Mouse (Mus musculus): Measurements from ENCODE around the gene Dhrs7c.

Dhrs7c gene

GRCm38 (mm10) chr11:67797931-67798330 lies at the start of gene Dhrs7c:
Dhrs7c (plus strand) TSS chr11:67798187.
- DNase-seq (ENCODE audit: low read depth, low spot score) = no peak

GRCm38 (mm10) chr11:67756287-67756686 lies 41.7 kb upstream of the Dhrs7c start:
- DNase-seq (ENCODE audit: low read depth, low spot score) = no peak

DNA sequence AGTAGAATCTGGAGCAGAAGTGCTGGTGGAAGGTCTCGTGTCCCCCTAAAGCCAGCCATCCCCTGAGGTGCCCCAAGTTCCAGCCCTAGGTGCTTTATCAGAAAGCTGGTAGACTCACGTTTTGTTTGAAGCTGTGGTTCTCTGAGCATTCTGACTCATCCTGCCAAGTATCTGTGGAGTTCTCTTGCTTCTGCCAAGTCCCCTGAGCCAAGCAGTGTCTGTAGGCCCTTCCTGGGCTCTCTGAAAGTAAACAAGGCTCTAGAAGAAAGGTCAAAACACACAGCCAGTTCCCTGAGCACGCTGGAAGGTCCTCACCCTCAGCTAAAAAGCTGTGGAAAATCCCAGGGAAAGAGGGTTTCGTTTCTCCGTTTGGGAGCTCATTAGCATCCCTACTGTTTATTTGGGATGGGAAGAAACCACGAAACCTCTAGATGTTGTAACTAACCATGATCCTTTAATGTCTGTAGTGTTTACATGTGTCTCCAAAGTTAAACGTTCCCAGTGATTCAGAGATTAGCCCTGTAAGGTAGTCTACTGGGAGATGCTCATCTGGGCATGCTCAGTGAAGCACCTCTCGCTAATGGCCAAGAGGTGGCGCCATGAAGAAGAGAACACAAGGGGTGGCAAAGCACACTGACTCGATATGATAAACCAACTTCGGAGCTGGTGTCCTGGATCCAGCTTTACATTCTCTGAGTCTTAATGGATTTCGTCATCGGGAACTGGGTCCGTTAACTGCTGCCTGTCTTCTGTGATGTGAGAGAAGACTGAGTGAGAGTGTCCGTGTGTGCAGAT lies 40.4 kb upstream of the Dhrs7c start:
- no peak for DNase-seq (ENCODE audit: low read depth, low spot score)

- no peak for DNase-seq (ENCODE audit: low read depth, low spot score)
Observed at GRCm38 (mm10) chr11:67771053-67771452, 26.9 kb upstream of the Dhrs7c start, which contains the start of gene Glp2r. Glp2r (minus strand) TSS chr11:67771153.

DNA sequence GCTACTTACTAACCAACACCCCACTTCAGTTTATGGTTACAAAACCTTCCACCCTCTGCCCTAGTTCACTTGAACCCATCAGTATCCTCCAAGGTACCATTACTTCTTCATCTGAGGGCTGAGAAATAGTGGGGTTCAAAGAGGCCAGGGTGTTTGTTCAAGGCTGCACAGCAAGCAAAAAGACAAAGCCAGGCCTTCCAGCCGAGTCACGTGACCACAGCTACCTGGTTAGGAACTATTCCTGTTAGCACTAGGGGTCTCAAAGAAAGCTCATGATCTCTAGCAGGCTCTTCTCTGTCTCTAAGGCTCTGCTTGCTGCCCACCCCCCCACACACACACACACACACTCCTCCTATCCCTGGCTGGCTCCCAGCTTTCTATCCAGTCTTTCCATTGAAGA lies 26.3 kb upstream of the Dhrs7c start:
- no peak for DNase-seq (ENCODE audit: low read depth, low spot score)

- no peak for DNase-seq (ENCODE audit: low read depth, low spot score)
Observed at GRCm38 (mm10) chr11:67772577-67772976, 25.4 kb upstream of the Dhrs7c start.

- DNase-seq (ENCODE audit: low read depth, low spot score) = no peak
Observed at GRCm38 (mm10) chr11:67774379-67774778, 23.6 kb upstream of the Dhrs7c start, which contains the start of gene Gsg1l2. Gsg1l2 (plus strand) TSS chr11:67774608.

DNA sequence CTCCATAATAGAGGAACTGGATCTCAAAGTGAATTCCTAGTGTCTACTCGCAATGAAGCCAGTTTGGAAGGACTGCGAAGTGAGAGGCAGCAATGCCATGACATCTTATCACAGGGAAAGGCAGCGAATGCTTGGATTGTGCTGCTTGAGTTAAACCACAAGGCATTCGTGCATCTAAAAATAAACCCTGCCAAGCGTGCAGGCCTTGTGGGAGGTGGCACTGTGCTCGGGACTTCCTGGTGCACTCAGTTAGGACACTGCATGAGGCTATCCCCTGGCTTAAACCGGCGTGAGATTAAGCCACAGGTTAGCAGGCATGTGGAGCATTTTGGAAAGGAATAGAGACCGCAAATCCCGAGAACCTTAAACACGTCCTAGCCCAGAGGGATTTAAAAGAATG lies 7.8 kb upstream of the Dhrs7c start:
- DNase-seq (ENCODE audit: low read depth, low spot score) = no peak

- DNase-seq (ENCODE audit: low read depth, low spot score) = no peak
Observed at GRCm38 (mm10) chr11:67800130-67800723, 2.2 kb downstream of the Dhrs7c start.

- no peak for DNase-seq (ENCODE audit: low read depth, low spot score)
Observed at GRCm38 (mm10) chr11:67801169-67801568, 3.2 kb downstream of the Dhrs7c start.

DNA sequence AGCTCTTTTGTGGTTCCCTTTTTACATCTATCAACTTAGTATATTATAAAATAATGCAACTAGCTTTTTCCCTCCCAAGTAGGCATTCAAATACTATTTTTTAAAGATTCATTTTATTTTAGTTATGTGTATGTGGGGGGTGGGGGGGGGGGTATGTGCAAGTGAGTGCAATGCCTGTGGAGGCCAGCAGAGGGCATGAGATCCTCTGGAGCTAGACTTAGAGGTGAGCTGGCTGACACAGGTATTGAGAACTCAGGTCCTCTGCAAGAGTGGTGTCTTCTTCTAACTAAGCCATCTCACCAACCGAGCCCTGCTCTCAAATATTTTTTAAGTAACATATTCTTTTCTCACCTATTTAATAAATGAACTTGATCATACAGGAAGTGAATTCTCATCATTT lies 7.6 kb downstream of the Dhrs7c start:
- DNase-seq (ENCODE audit: low read depth, low spot score) = no peak

DNA sequence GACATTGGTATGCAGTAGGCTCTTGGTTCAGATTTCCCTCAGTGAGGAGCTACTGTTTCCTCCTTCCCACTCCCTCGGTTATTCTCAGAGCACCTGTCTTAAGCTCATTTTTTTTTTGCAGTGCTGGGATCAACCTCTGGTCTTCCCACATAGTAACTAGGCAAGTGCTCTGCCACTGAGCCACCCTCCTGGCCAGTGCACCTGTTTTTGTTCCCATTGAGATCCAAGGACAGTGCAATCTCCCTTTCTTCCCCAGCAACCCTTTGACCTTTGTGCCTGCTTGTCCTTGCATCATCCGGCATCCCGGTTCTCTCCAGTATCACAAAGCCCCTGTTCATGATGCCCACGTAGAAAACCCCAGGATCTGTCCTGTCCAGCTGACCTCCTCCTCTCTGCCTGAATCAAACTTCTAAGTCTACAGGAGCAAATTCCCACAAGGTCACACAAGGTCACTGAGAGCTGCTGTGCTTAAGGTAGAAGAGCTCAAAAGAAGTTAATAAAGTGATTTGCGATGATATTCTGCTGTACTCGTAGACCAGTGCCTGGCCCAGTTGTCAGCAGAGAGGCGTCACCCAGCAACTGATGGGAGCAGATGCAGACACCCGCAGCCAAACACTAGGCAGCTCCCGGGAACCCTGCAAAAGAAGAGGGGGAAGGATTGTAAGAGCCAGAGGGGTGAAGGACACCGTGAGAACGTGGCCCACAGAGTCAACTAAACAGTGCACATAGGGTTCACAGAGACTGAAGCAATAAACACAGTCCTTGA lies 9.0 kb downstream of the Dhrs7c start:
- DNase-seq (ENCODE audit: low read depth, low spot score) = no peak

DNA sequence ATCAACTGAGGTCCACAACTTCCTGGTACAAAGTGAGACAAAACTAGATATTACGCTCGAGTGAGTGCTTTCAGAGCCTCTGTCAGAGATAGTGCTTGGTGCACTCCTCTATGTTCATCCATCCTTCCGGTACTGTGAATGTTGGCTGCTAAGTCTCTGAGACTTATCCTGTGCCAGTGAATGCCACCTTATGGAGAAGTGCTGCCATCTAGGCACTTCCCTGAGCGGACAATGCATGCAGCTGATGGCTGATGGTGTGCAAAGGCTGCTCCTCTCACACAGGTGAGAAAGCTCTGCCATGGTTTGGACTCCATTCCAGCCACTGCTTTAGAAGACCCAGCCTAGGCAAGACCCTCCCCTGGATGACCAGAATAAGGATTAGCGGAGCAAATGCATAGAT lies 10.1 kb downstream of the Dhrs7c start:
- DNase-seq (ENCODE audit: low read depth, low spot score) = no peak

DNA sequence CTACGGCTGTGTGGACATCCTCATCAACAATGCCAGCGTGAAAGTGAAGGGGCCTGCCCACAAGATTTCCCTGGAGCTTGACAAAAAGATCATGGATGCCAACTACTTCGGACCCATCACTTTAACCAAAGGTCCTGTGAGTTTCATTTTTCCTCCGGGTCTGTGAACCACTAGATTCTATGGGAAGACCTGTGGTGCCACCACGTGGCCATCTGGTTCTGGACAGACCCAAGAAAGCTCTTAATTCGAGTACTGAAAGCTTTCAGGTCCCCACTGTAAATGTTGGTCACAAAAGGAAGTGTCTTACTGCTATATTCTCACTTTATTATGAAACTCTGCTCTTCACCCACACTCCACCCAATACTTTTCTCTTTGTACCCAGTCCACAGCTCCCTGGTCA lies 13.5 kb downstream of the Dhrs7c start:
- no peak for DNase-seq (ENCODE audit: low read depth, low spot score)

DNA sequence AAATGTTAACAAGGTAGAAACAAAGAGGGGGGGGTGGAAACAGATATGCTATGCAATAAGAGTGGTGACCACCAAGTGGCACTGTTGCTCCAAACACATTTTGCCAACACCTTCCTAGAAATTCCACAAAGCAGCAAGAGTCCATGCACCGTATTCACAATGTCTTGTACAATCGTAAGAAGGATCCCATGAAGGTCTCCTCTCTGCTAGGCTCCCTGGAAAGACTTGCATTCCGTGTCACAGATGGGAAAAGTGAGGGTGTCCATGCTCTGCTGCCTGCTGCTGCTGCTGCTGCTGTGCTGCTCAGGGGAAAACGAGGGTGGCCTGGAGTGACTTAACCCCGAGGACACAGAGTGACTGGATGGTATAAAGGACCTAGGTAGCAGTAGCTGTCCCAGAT lies 21.6 kb downstream of the Dhrs7c start:
- no peak for DNase-seq (ENCODE audit: low read depth, low spot score)

- no peak for DNase-seq (ENCODE audit: low read depth, low spot score)
Observed at GRCm38 (mm10) chr11:67820221-67820620, 22.2 kb downstream of the Dhrs7c start.

- no peak for DNase-seq (ENCODE audit: low read depth, low spot score)
Observed at GRCm38 (mm10) chr11:67821560-67821959, 23.6 kb downstream of the Dhrs7c start.

GRCm38 (mm10) chr11:67828360-67829059 lies 30.5 kb downstream of the Dhrs7c start:
- no peak for DNase-seq (ENCODE audit: low read depth, low spot score)

- no peak for DNase-seq (ENCODE audit: low read depth, low spot score)
Observed at GRCm38 (mm10) chr11:67829530-67829929, 31.5 kb downstream of the Dhrs7c start.

DNA sequence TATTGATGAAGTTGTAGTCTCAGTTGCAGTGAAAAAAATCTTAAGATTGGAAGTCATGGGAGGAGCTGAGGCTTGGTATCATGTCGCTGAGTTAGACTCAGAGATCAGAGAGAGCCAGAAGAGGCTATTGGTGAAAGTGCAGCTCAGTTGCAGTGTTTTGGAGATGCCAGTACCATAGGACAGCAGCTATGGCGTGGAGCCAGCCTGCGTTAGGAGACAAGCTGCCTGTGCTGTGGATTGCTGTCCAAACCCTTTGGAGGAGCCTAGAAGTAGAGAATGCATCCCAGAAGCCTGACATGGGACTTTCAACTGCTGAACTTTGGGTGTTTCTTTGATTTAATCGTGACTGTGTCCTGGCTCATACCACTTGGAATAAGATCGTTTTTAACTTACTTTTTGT lies 33.8 kb downstream of the Dhrs7c start:
- DNase-seq (ENCODE audit: low read depth, low spot score) = no peak

DNA sequence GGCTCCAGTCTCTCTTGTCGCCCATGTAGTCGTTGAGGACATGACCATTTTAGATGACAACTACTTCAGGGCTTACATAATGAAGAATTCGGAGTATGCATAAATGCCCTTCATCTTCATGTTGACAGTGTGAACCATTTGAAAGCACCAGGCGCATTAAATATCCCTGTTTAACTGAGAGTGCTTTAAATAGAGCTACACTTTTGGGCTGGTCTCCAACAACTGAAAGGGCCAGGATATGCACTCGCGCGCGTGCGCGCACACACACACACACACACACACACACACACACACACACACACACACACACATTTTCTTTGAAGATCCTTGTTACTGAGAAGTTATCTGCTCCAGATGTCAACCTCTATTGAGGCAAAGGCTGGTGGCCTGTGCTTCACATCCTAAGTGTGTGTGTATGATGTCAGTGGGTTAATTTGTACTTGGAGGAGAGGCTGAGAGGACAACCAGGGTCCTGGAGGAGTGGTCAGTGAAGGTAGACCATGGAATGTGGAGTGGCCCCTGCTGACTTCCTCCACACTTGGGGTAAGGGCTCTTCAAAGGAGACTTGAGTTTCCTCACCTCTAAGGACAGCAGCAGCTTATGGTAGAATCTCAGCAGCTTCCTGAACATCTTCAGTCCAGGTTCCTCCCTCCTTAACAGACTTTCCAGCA lies 37.6 kb downstream of the Dhrs7c start:
- DNase-seq (ENCODE audit: low read depth, low spot score) = no peak
